Mouse (Mus musculus): ENCODE results near the gene Basp1. TPM values are rescaled to one million over a fixed set of nuclear protein-coding genes. Genes with fewer than 3 reads are reported as not detected.
A peak's percentile ranks its signal among the peaks of the same experiment; 100 is the strongest.
"Not testable (repeated sequence)": the region's sequence is repeated elsewhere in the genome, so short reads cannot be mapped to it uniquely, and the experiment has no call there.

Gene Basp1
- 34.2 and 41.9 TPM in 2 replicates for polyA plus RNA-seq (2015; fragmentation: Nextera tagmentation; extraction: Ambion mirVana)

DNA sequence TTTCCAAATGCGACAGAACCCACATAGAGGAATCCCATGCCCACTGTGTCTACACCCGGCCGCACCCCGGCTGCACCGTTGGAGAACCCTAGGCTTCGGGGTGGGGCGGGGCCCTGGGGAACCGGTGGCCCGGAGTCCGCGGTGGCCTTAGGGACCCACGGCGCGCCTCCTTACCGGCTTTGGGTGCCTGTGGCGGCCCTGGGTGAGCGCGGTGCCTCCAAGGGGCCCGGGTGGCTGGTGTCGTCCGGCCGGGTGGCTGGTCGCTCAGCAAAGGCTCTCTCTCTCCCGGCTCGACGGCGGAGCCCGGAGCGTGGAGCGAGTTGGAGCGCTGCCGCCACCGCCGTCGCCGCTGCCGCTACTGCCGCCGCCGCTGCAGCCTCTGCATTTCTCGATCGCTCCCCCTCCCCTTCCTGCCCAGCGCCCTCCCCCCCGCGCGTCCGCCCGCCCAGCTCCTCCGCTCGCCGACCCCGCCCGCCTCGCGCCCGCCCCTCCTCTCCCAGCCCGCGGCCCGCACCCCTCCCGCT is at the start of gene Basp1:
Gene Basp1, minus strand, starts transcription at position 387 of the 524 bp plus-strand sequence.
- no peaks in the 10 kb centered on the region for H3K27me3 ChIP-seq
- peak within 1 kb of the TSS; percentile 93 for H3K4me3 ChIP-seq

DNA sequence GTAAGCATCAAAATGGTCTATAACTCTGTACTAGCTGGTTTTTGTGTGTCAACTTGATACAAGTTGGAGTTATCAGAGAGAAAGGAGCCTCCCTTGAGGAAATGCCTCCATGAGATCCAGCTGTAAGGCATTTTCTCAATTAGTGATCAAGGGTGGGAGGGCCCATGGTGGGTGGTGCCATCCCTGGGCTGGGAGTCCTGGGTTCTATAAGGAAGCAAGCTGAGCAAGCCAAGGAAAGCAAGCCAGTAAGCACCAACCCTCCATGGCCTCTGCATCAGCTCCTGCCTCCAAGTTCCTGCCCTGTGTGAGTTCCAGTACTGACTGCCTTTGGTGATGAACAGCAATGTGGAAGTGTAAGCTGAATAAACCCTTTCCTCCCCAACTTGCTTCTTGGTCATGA is 49.5 kb upstream of the Basp1 start:
- not testable (repeated sequence) for ATAC-seq (ENCODE audit: insufficient number of reproducible peaks, low FRiP score, low TSS enrichment, low read depth); H3K4me3 ChIP-seq; H3K4me1 ChIP-seq; H3K27me3 ChIP-seq; H3K36me3 ChIP-seq; H3K4me2 ChIP-seq; H3K9ac ChIP-seq; H3K9me3 ChIP-seq; H3K27ac ChIP-seq

More for the DNA sequence above, at the start of gene Basp1:
- peak within 1 kb of the TSS; percentile 90 for H3K4me2 ChIP-seq
- H3K9ac ChIP-seq, result peak within 1 kb of the TSS; percentile 84
- peak; percentile 50 for ATAC-seq (ENCODE audit: insufficient number of reproducible peaks, low FRiP score, low TSS enrichment, low read depth)
- no peaks in the 10 kb centered on the region for H3K36me3 ChIP-seq
- 2% methylated on average over 27 of the region's 60 CpGs for WGBS
- peak within 1 kb of the TSS; percentile 94 for H3K27ac ChIP-seq
- H3K4me1 ChIP-seq, result peaks cover 9% of the 10 kb centered on the region
- H3K9me3 ChIP-seq, result no peaks in the 10 kb centered on the region

DNA sequence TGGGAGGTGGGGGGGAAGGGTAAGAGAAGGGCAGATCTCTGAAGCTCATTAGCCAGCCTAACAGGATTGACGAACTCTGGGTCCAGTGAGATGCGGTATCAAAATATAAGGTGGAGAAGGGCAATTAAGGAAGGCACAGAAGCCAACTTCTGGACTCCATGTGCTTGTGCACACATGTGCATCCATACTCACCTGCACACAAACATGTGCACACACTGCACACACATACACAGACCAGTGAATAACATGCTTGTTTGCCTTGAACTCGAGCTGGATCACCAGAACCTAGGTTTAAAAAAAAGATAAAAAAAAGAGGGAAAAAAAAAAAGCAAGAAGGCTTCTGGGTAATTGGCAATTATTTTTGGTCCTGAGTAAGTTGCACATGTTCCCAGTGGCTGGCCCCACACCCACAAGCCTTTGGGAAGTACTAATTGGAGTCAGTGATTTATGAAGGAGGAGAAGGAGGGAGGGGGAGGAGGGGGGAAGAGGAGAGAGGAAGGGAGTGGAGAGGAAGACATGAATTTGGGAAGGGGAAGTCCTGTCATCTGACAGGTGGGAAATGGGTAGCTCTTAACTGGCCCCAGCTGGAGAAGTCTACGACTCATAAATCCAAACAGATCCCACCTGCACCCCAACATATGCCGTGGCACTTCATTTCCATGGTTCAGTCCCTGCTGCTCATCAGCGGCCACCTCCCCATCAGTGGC is 48.6 kb upstream of the Basp1 start:
- Histone ChIP-seq H3K27ac (no peak overlapping the region), H3K9ac (no peak overlapping the region), H3K9me3 (no peaks in the 10 kb centered on the region), H3K4me2 (no peak overlapping the region), H3K27me3 (no peaks in the 10 kb centered on the region), H3K4me3 (no peak overlapping the region), H3K4me1 (0 out of 2 replicates have a peak, but pooled peaks cover 3% of the 10 kb centered on the region), H3K36me3 (no peaks in the 10 kb centered on the region)
- 23% methylated on average over 6 of the region's 6 CpGs for WGBS
- ATAC-seq (ENCODE audit: insufficient number of reproducible peaks, low FRiP score, low TSS enrichment, low read depth), result no peak

DNA sequence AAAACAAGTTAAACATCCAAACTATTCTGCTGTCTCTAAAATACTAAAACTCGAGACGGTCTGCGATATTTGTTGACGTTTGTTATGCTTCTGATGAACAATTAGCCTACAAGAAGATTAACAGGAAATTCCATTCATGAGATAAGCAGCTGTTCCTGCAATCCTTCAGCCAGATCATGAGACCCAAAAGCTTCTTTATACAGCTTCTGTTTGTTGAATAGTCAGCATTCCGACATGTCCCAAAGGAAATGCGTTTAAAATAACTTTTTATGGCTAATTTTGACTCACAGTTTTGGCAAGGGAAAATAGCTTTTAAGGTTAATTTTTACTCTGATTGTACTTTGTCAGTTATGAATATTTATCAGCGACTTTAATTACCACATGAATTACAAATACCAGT is 46.3 kb upstream of the Basp1 start:
- ATAC-seq (ENCODE audit: insufficient number of reproducible peaks, low FRiP score, low TSS enrichment, low read depth), result no peak
- 46% methylated on average over 7 of the region's 7 CpGs for WGBS
- H3K36me3 ChIP-seq, result no peaks in the 10 kb centered on the region
- H3K27ac ChIP-seq, result peak overlapping the region; percentile 33
- no peaks in the 10 kb centered on the region for H3K9me3 ChIP-seq
- H3K9ac ChIP-seq, result no peak overlapping the region
- H3K4me2 ChIP-seq, result no peak overlapping the region
- H3K4me3 ChIP-seq, result no peak overlapping the region
- H3K4me1 ChIP-seq, result 0 out of 2 replicates have a peak, but pooled peaks cover 3% of the 10 kb centered on the region
- H3K27me3 ChIP-seq, result no peaks in the 10 kb centered on the region

DNA sequence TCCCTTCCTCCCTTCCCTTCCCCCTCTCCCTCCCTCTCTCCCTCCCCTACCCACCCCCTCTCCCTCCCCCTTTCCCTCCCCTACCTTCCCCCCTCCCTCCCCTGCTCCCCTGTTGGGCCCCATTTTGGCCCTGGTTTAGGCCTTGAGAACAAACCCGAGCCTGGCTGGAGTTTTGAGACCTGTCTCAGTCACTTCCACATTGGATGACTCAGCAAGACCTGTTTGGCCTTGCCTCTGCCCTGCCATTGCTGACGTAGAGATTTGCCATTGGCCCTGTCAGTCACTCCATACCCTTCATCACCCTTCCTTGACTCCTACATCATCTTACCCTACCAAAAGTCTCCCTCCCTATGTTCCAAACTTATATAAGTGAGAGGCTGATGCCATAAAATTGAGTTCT is 43.9 kb upstream of the Basp1 start:
- 60% methylated on average over 2 of the region's 2 CpGs for WGBS
- no peak for ATAC-seq (ENCODE audit: insufficient number of reproducible peaks, low FRiP score, low TSS enrichment, low read depth)
- H3K4me1 ChIP-seq, result 0 out of 2 replicates have a peak, but pooled peaks cover 3% of the 10 kb centered on the region
- no peak overlapping the region for H3K9ac ChIP-seq
- no peaks in the 10 kb centered on the region for H3K36me3 ChIP-seq
- no peaks in the 10 kb centered on the region for H3K27me3 ChIP-seq
- no peak overlapping the region for H3K4me3 ChIP-seq
- no peaks in the 10 kb centered on the region for H3K9me3 ChIP-seq
- H3K27ac ChIP-seq, result no peak overlapping the region
- H3K4me2 ChIP-seq, result no peak overlapping the region

DNA sequence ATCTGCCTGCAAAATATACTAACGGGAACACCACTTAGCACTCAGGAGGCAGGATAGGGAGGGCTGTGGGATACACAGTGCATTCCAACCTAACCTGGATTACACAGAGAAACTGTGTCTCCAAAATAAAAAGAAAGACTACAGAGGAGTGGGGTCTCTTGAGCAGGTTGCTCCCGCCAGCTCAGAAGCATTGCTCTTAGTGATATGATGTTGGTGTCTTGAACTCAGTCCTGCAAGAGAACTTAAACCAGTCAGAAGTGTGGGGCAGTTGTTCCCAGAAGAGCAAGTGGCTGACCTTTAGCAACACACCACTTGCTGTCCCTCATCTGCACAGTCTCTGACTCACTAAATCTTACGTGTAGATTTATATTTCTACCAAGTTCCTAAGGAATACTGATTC is 40.0 kb upstream of the Basp1 start:
- no peak for ATAC-seq (ENCODE audit: insufficient number of reproducible peaks, low FRiP score, low TSS enrichment, low read depth)
- no peaks in the 10 kb centered on the region for H3K36me3 ChIP-seq
- H3K4me1 ChIP-seq, result no peaks in the 10 kb centered on the region
- H3K27ac ChIP-seq, result no peak overlapping the region
- 66% methylated on average over 3 of the region's 3 CpGs for WGBS
- H3K4me3 ChIP-seq, result no peak overlapping the region
- H3K4me2 ChIP-seq, result no peak overlapping the region
- no peaks in the 10 kb centered on the region for H3K9me3 ChIP-seq
- no peaks in the 10 kb centered on the region for H3K27me3 ChIP-seq
- H3K9ac ChIP-seq, result no peak overlapping the region

DNA sequence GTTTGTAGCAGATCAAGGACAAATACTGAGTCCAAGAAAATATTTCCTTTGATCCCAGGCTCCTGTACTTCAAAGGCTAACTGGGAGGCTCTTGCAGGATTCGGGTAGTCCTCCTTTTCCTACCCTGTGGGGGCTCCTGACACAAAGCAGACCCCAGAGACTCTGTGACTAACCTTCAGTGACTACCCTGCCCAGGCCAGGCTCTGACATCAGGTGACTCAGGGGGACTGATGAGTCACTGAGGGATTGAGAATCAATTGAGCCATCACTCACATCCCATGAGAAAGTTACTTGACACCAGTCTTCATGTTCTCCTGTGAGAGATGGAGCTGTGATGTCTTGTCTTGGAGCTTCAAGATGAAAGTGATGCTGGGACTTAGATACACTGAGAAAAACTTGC is 35.8 kb upstream of the Basp1 start:
- Histone ChIP-seq H3K9ac (no peak overlapping the region), H3K9me3 (no peaks in the 10 kb centered on the region), H3K4me2 (no peak overlapping the region), H3K4me1 (peaks cover 8% of the 10 kb centered on the region), H3K27me3 (no peaks in the 10 kb centered on the region), H3K36me3 (no peaks in the 10 kb centered on the region), H3K27ac (no peak overlapping the region), H3K4me3 (no peak overlapping the region)
- no peak for ATAC-seq (ENCODE audit: insufficient number of reproducible peaks, low FRiP score, low TSS enrichment, low read depth)
- 5% methylated on average over 1 of the region's 1 CpGs for WGBS

DNA sequence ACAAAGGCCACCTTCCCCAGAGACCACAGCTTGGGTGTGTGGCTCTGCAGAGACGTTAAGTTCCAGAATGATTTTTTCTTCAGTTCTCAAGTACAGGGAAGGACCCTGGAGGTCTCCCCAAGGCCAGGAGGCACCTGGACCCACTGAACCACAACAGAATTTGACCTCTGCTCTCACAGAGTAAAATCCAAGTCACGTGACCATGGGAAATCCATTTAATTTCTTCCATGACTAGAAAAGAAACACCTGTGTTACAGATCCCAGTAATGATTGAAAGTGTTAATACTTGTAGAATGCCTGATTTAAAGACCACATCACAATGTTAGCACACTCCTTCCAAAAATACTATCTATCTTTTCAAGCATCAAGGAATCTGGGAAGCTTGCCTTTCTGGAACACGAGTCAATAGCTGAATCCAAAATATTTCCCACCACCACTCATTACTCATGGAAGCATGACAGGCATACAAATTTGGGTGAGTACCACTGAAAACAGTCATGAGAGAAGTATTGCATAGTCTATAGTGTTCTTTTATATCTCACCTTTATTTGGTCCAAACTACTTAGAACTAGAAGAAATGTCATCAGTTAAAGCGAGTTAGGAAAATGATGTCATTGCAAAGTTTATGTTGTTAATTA is 35.3 kb upstream of the Basp1 start:
- ATAC-seq (ENCODE audit: insufficient number of reproducible peaks, low FRiP score, low TSS enrichment, low read depth), result no peak
- H3K9ac ChIP-seq, result no peak overlapping the region
- no peaks in the 10 kb centered on the region for H3K36me3 ChIP-seq
- no peak overlapping the region for H3K4me2 ChIP-seq
- WGBS, result 62% methylated on average over 4 of the region's 4 CpGs
- peaks cover 8% of the 10 kb centered on the region for H3K4me1 ChIP-seq
- H3K27ac ChIP-seq, result no peak overlapping the region
- H3K4me3 ChIP-seq, result no peak overlapping the region
- no peaks in the 10 kb centered on the region for H3K27me3 ChIP-seq
- H3K9me3 ChIP-seq, result no peaks in the 10 kb centered on the region

DNA sequence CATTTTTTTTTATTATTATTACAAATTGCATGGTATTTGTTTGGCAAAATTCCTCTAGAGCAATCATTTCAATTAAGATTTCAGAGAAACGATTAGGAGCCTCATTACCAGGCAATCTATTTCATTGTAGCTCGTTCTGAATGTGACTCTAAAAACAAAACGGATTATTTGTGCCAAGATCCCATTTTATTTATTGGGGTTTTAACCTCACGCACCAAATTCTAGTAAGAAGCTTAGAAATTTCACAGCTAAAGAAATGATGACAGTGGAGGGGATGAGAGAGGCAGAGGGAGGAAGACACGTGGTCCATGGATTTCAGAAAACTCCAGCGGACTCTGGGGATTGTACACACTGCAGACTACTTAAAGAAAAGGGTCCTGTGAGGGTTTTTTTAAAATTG is 33.6 kb upstream of the Basp1 start:
- Histone ChIP-seq H3K4me1 (peaks cover 8% of the 10 kb centered on the region), H3K27ac (no peak overlapping the region), H3K27me3 (no peaks in the 10 kb centered on the region), H3K9ac (no peak overlapping the region), H3K4me3 (no peak overlapping the region), H3K36me3 (no peaks in the 10 kb centered on the region), H3K4me2 (no peak overlapping the region), H3K9me3 (no peaks in the 10 kb centered on the region)
- 61% methylated on average over 6 of the region's 6 CpGs for WGBS
- no peak for ATAC-seq (ENCODE audit: insufficient number of reproducible peaks, low FRiP score, low TSS enrichment, low read depth)

DNA sequence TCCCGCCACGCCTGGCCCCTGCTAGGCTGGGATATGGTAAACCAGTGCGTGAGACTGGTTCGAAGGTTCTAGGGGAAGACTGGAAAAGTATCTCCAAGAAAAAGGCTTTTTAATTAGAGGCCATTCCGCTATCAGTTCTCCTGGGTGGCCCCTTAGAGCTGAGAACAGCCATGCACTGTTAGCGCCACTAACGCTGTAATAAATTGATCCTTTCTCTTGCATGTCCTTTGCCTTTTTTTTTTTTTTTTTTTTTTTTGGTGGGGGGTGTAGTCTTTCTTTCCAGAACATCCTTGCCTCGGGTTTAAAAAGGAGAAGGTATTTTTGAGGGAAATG is 32.6 kb upstream of the Basp1 start:
- H3K4me3 ChIP-seq, result peak overlapping the region; percentile 4; the same call in 1 of the 2 replicates
- no peak overlapping the region for H3K9ac ChIP-seq
- no peak overlapping the region for H3K27ac ChIP-seq
- H3K4me2 ChIP-seq, result peak overlapping the region; percentile 40
- H3K27me3 ChIP-seq, result 0 out of 2 replicates have a peak, but pooled peaks cover 3% of the 10 kb centered on the region
- 20% methylated on average over 8 of the region's 8 CpGs for WGBS
- peaks cover 8% of the 10 kb centered on the region for H3K4me1 ChIP-seq
- no peaks in the 10 kb centered on the region for H3K9me3 ChIP-seq
- ATAC-seq (ENCODE audit: insufficient number of reproducible peaks, low FRiP score, low TSS enrichment, low read depth), result no peak
- H3K36me3 ChIP-seq, result no peaks in the 10 kb centered on the region

DNA sequence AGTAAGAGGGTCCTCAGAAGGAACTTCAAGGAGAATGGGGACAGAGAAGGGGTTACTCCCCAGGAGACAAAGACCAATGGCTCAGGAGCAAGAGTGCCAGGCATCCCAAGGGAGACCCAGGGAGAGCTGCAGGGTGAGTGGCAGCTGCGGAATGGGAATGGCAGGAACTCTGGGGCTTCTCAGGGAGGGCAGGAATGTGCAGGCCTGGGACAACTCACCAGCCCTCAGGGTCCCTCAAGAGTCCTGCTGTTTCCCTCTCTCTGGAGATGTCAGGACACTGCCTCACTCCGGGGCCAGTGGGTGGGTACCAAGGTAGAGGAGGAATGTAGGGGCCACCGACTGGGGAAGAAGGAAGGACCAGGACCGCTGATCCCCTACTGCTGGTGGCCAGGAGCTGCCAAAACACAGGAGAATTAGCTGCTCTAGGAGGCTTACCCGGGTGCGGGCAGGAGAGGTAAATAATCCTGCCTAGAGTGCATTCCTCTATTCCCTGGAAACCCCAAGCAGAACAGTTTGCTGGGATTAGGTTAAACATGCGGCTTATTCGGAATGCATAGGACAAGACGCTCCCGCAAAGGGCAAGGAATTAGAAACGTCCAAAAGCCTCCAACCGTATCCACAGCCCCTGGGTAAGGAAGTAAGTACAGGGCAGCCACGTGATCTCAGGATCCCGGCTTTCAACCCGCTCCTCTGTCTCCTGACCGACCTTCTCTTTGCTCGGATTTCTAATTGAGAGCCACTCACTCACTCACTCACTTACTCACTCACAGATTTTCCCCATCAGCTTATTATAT is 32.0 kb upstream of the Basp1 start:
- H3K36me3 ChIP-seq, result no peaks in the 10 kb centered on the region
- H3K9ac ChIP-seq, result no peak overlapping the region
- 0 out of 2 replicates have a peak, but pooled peaks cover 3% of the 10 kb centered on the region for H3K27me3 ChIP-seq
- H3K4me3 ChIP-seq, result peak overlapping the region; percentile 4; the same call in 1 of the 2 replicates
- peak overlapping the region; percentile 40 for H3K4me2 ChIP-seq
- no peak; the same call in 1 of the 2 replicates for ATAC-seq (ENCODE audit: insufficient number of reproducible peaks, low FRiP score, low TSS enrichment, low read depth)
- no peaks in the 10 kb centered on the region for H3K9me3 ChIP-seq
- 11% methylated on average over 17 of the region's 17 CpGs for WGBS
- peaks cover 8% of the 10 kb centered on the region for H3K4me1 ChIP-seq
- H3K27ac ChIP-seq, result no peak overlapping the region

DNA sequence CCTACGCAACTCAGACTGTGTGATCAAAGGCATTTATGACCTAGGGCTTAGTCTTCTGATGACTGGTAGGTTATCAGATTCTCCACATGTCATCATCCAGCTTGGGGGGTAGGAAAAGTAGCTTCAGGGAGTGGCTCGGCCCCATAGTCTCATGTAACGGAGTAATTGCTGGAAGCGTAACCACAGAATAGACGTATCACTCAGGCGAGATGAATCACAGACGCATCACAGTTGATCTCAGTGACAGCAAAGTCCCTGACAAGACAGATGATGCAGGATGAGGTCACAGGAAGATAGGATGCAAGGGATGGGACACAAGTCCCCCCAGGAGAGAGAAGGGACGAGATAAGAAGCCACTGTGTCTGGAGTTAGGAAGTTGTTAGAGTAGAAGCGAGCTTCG is 30.6 kb upstream of the Basp1 start:
- no peak overlapping the region for H3K4me2 ChIP-seq
- ATAC-seq (ENCODE audit: insufficient number of reproducible peaks, low FRiP score, low TSS enrichment, low read depth), result no peak
- H3K27me3 ChIP-seq, result 0 out of 2 replicates have a peak, but pooled peaks cover 3% of the 10 kb centered on the region
- no peak overlapping the region for H3K27ac ChIP-seq
- H3K4me3 ChIP-seq, result no peak overlapping the region
- 63% methylated on average over 10 of the region's 10 CpGs for WGBS
- H3K9ac ChIP-seq, result no peak overlapping the region
- no peaks in the 10 kb centered on the region for H3K36me3 ChIP-seq
- no peaks in the 10 kb centered on the region for H3K9me3 ChIP-seq
- peaks cover 8% of the 10 kb centered on the region for H3K4me1 ChIP-seq

Measured in limb, embryonic 15.5 days (tissue).